Mouse (Mus musculus): ENCODE measurements around the gene Olfr794. TPM values are rescaled to one million over a fixed set of nuclear protein-coding genes. Genes with fewer than 3 reads are reported as not detected.
A peak's percentile ranks its signal among the peaks of the same experiment; 100 is the strongest.

Olfr794 gene
- not detected in 2 replicates for polyA plus RNA-seq (2016; fragmentation: Nextera tagmentation; extraction: Ambion mirVana)

DNA sequence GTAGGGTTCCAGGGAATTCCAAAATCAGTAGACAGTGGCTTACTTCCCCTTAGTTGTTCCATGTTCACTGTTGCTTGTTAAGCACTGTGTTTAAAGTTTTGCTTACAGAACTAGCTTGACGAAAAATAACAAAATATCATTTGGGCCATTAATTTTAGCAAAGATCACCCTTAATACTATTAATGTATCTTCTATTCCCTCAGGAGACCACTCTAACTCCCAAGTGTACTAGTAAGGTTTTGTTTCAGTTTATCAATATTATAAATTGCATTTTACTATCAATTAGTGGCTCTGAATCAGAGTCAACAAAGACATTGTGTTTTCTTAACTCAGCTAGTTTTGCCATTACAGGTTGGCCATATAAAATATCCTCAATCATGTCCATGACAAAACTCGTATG is at the start of gene Olfr794:
Gene Olfr794, plus strand, starts transcription at position 301 of the 400 bp plus-strand sequence.
- Histone ChIP-seq H3K4me2 (replicated peaks) (no peak within 1 kb of the TSS), H3K4me1 (no peaks in the 10 kb centered on the region), H3K36me3 (no peaks in the 10 kb centered on the region), H3K9ac (replicated peaks) (no peak within 1 kb of the TSS), H3K27ac (replicated peaks) (no peak within 1 kb of the TSS), H3K4me3 (no peak within 1 kb of the TSS), H3K27me3 (no peaks in the 10 kb centered on the region), H3K9me3 (no peaks in the 10 kb centered on the region)
- 77% methylated on average over 2 of the region's 2 CpGs for WGBS
- ATAC-seq (ENCODE audit: low FRiP score, low read depth), result no peak

- no peaks in the 10 kb centered on the region for H3K27me3 ChIP-seq
- H3K27ac ChIP-seq (replicated peaks), result no peak within 1 kb of the TSS
- no peak for ATAC-seq (ENCODE audit: low FRiP score, low read depth)
- no peaks in the 10 kb centered on the region for H3K36me3 ChIP-seq
- H3K9me3 ChIP-seq, result no peaks in the 10 kb centered on the region
- H3K4me3 ChIP-seq, result no peak within 1 kb of the TSS
- no peak within 1 kb of the TSS for H3K9ac ChIP-seq (replicated peaks)
- 72% methylated on average over 3 of the region's 3 CpGs for WGBS
- no peak within 1 kb of the TSS for H3K4me2 ChIP-seq (replicated peaks)
- no peaks in the 10 kb centered on the region for H3K4me1 ChIP-seq
Observed at GRCm38 (mm10) chr10:129521492-129521891, 46.0 kb upstream of the Olfr794 start, which contains the start of gene Olfr791. TSS of gene Olfr791 (plus strand) at chr10:129521792.

DNA sequence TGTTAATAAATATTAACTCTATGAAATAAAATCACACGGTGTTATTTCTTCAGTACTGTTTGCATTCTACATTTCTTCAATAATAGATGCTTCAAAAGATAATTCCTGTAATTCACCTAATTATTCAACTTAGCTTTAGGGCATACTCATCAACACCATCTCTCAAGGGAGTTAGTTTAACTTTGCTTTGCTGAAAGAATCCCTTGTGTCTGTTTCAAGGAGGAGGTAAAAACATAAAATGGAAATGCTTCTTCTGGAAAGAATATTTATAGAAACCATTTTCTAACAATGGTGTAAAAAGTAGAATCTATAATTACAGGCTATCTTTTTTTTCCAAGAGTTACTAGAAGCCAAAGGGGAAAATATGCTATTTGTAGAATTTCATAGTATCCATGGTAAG is 28.6 kb upstream of the Olfr794 start, which contains the start of gene Olfr792:
Gene Olfr792, plus strand, starts transcription at position 301 of the 400 bp plus-strand sequence.
- ATAC-seq (ENCODE audit: low FRiP score, low read depth), result no peak
- H3K9me3 ChIP-seq, result no peaks in the 10 kb centered on the region
- no peaks in the 10 kb centered on the region for H3K27me3 ChIP-seq
- WGBS, result 88% methylated on average over 1 of the region's 1 CpGs
- H3K4me1 ChIP-seq, result no peaks in the 10 kb centered on the region
- H3K36me3 ChIP-seq, result no peaks in the 10 kb centered on the region
- no peak within 1 kb of the TSS for H3K4me2 ChIP-seq (replicated peaks)
- no peak within 1 kb of the TSS for H3K27ac ChIP-seq (replicated peaks)
- H3K4me3 ChIP-seq, result no peak within 1 kb of the TSS
- H3K9ac ChIP-seq (replicated peaks), result no peak within 1 kb of the TSS

DNA sequence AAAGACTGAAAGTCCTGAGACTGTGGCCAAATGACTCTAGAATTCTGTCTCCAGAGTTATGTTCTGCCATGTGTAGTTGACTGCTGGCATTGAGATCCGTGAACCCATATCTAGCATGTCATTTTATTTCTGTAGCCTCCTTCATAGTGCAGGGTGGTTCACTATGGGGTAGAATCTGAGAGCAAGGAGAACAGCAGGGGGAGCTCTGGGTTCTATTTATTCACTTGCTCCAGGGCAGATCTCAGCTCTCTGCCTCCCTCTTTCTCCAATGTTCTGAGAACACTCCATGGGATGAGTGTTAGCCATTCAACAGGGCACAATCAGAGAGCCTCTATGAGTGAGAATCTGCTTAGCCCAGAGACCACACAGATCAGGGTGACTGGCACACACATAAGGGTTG is 18.1 kb upstream of the Olfr794 start:
- Histone ChIP-seq H3K4me3 (no peak overlapping the region), H3K36me3 (no peaks in the 10 kb centered on the region), H3K27me3 (no peaks in the 10 kb centered on the region), H3K9me3 (peaks cover 2% of the 10 kb centered on the region; the same call in 1 of the 2 replicates), H3K4me1 (no peaks in the 10 kb centered on the region), H3K9ac (replicated peaks) (no peak overlapping the region), H3K4me2 (replicated peaks) (no peak overlapping the region), H3K27ac (replicated peaks) (no peak overlapping the region)
- WGBS, result 46% methylated on average over 1 of the region's 1 CpGs
- peak; percentile 56; the same call in 1 of the 2 replicates for ATAC-seq (ENCODE audit: low FRiP score, low read depth)

- H3K9me3 ChIP-seq, result no peaks in the 10 kb centered on the region
- no peak for ATAC-seq (ENCODE audit: low FRiP score, low read depth)
- H3K4me2 ChIP-seq (replicated peaks), result no peak overlapping the region
- no peaks in the 10 kb centered on the region for H3K4me1 ChIP-seq
- 57% methylated on average over 1 of the region's 1 CpGs for WGBS
- no peak overlapping the region for H3K9ac ChIP-seq (replicated peaks)
- no peaks in the 10 kb centered on the region for H3K27me3 ChIP-seq
- no peak overlapping the region for H3K4me3 ChIP-seq
- H3K27ac ChIP-seq (replicated peaks), result no peak overlapping the region
- no peaks in the 10 kb centered on the region for H3K36me3 ChIP-seq
Observed at GRCm38 (mm10) chr10:129577066-129577465, 9.6 kb downstream of the Olfr794 start.

- H3K4me1 ChIP-seq, result no peaks in the 10 kb centered on the region
- H3K9me3 ChIP-seq, result no peaks in the 10 kb centered on the region
- 88% methylated on average over 1 of the region's 1 CpGs for WGBS
- no peak within 1 kb of the TSS for H3K9ac ChIP-seq (replicated peaks)
- ATAC-seq (ENCODE audit: low FRiP score, low read depth), result no peak
- no peaks in the 10 kb centered on the region for H3K36me3 ChIP-seq
- no peak within 1 kb of the TSS for H3K4me2 ChIP-seq (replicated peaks)
- H3K27ac ChIP-seq (replicated peaks), result no peak within 1 kb of the TSS
- H3K27me3 ChIP-seq, result no peaks in the 10 kb centered on the region
- H3K4me3 ChIP-seq, result no peak within 1 kb of the TSS
Observed at GRCm38 (mm10) chr10:129612470-129612869, 45.0 kb downstream of the Olfr794 start, which contains the start of gene Olfr796. TSS of gene Olfr796 (minus strand) at chr10:129612570.

- Histone ChIP-seq H3K4me3 (no peak overlapping the region), H3K4me2 (replicated peaks) (no peak overlapping the region), H3K4me1 (no peaks in the 10 kb centered on the region), H3K9ac (replicated peaks) (no peak overlapping the region), H3K27ac (replicated peaks) (no peak overlapping the region), H3K36me3 (no peaks in the 10 kb centered on the region), H3K9me3 (no peaks in the 10 kb centered on the region), H3K27me3 (no peaks in the 10 kb centered on the region)
- WGBS, result 22% methylated on average over 1 of the region's 1 CpGs
- peak; percentile 73; the same call in 1 of the 2 replicates for ATAC-seq (ENCODE audit: low FRiP score, low read depth)
Observed at GRCm38 (mm10) chr10:129621724-129622123, 54.3 kb downstream of the Olfr794 start.

Small RNA genes lying within 50 kb of the gene (microRNA-seq; reads per million reads assigned to microRNA genes)
- not detected for gene Gm23252

Other genes with a start within 250 kb of the Olfr794 start
- not detected in 2 replicates for gene Olfr780, start 249.5 kb upstream of the Olfr794 start, polyA plus RNA-seq (2016; fragmentation: Nextera tagmentation; extraction: Ambion mirVana)
- gene Olfr781, start 238.8 kb upstream of the Olfr794 start, polyA plus RNA-seq (2016; fragmentation: Nextera tagmentation; extraction: Ambion mirVana), result not detected in 2 replicates
- gene Olfr782, start 218.8 kb upstream of the Olfr794 start, polyA plus RNA-seq (2016; fragmentation: Nextera tagmentation; extraction: Ambion mirVana), result not detected in 2 replicates
- not detected in 2 replicates for gene Olfr784, start 183.6 kb upstream of the Olfr794 start, polyA plus RNA-seq (2016; fragmentation: Nextera tagmentation; extraction: Ambion mirVana)
- not detected in 2 replicates for gene Olfr785, start 162.2 kb upstream of the Olfr794 start, polyA plus RNA-seq (2016; fragmentation: Nextera tagmentation; extraction: Ambion mirVana)
- gene Olfr786, start 140.3 kb upstream of the Olfr794 start, polyA plus RNA-seq (2016; fragmentation: Nextera tagmentation; extraction: Ambion mirVana), result not detected in 2 replicates
- not detected in 2 replicates for gene Olfr787, start 105.8 kb upstream of the Olfr794 start, polyA plus RNA-seq (2016; fragmentation: Nextera tagmentation; extraction: Ambion mirVana)
- gene Olfr788, start 96.7 kb upstream of the Olfr794 start, polyA plus RNA-seq (2016; fragmentation: Nextera tagmentation; extraction: Ambion mirVana), result not detected in 2 replicates
- gene Olfr789, start 82.9 kb upstream of the Olfr794 start, polyA plus RNA-seq (2016; fragmentation: Nextera tagmentation; extraction: Ambion mirVana), result not detected in 2 replicates
- not detected in 2 replicates for gene Olfr790, start 69.2 kb upstream of the Olfr794 start, polyA plus RNA-seq (2016; fragmentation: Nextera tagmentation; extraction: Ambion mirVana)
- not detected in 2 replicates for gene Olfr791, start 45.9 kb upstream of the Olfr794 start, polyA plus RNA-seq (2016; fragmentation: Nextera tagmentation; extraction: Ambion mirVana)
- gene Olfr792, start 28.5 kb upstream of the Olfr794 start, polyA plus RNA-seq (2016; fragmentation: Nextera tagmentation; extraction: Ambion mirVana), result not detected in 2 replicates
- gene Olfr796, start 44.9 kb downstream of the Olfr794 start, polyA plus RNA-seq (2016; fragmentation: Nextera tagmentation; extraction: Ambion mirVana), result not detected in 2 replicates
- not detected in 2 replicates for gene Olfr798, start 60.3 kb downstream of the Olfr794 start, polyA plus RNA-seq (2016; fragmentation: Nextera tagmentation; extraction: Ambion mirVana)
- not detected in 2 replicates for gene Olfr799, start 69.8 kb downstream of the Olfr794 start, polyA plus RNA-seq (2016; fragmentation: Nextera tagmentation; extraction: Ambion mirVana)
- not detected in 2 replicates for gene Olfr800, start 90.0 kb downstream of the Olfr794 start, polyA plus RNA-seq (2016; fragmentation: Nextera tagmentation; extraction: Ambion mirVana)
- gene Olfr801, start 106.2 kb downstream of the Olfr794 start, polyA plus RNA-seq (2016; fragmentation: Nextera tagmentation; extraction: Ambion mirVana), result not detected in 2 replicates
- not detected in 2 replicates for gene Olfr802, start 120.5 kb downstream of the Olfr794 start, polyA plus RNA-seq (2016; fragmentation: Nextera tagmentation; extraction: Ambion mirVana)
- gene Olfr803, start 126.6 kb downstream of the Olfr794 start, polyA plus RNA-seq (2016; fragmentation: Nextera tagmentation; extraction: Ambion mirVana), result not detected in 2 replicates
- gene Olfr804, start 135.6 kb downstream of the Olfr794 start, polyA plus RNA-seq (2016; fragmentation: Nextera tagmentation; extraction: Ambion mirVana), result not detected in 2 replicates
- gene Olfr805, start 161.7 kb downstream of the Olfr794 start, polyA plus RNA-seq (2016; fragmentation: Nextera tagmentation; extraction: Ambion mirVana), result not detected in 2 replicates
- gene Olfr806, start 174.3 kb downstream of the Olfr794 start, polyA plus RNA-seq (2016; fragmentation: Nextera tagmentation; extraction: Ambion mirVana), result not detected in 2 replicates
- gene Olfr807, start 190.1 kb downstream of the Olfr794 start, polyA plus RNA-seq (2016; fragmentation: Nextera tagmentation; extraction: Ambion mirVana), result not detected in 2 replicates
- not detected in 2 replicates for gene Olfr808, start 197.8 kb downstream of the Olfr794 start, polyA plus RNA-seq (2016; fragmentation: Nextera tagmentation; extraction: Ambion mirVana)
- not detected in 2 replicates for gene Olfr809, start 207.0 kb downstream of the Olfr794 start, polyA plus RNA-seq (2016; fragmentation: Nextera tagmentation; extraction: Ambion mirVana)
- not detected in 2 replicates for gene Olfr810, start 227.3 kb downstream of the Olfr794 start, polyA plus RNA-seq (2016; fragmentation: Nextera tagmentation; extraction: Ambion mirVana)
- not detected in 2 replicates for gene Olfr811, start 236.7 kb downstream of the Olfr794 start, polyA plus RNA-seq (2016; fragmentation: Nextera tagmentation; extraction: Ambion mirVana)

All from midbrain, embryonic 12.5 days (tissue).